In the genomic region with DNA sequence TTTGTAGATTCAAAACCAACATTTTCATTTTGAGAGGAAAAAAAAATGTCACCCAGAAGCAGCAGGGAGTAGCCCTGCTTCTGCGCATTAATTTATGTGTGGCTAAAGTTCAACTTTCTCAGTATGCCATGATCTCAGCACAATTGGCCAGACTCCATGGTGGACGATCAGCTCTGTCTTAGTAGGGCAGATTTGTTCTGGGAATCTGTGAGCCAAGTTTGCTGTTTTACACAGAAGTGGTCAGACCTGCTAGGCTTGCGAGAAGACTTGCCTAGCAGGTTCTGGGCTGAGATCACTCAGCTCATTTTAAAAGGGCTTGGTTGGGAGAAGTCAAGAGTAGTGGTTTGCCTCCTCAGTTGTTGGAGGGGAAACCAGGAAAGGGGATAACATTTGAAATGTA, we compare ENCODE assay signal across 10 mouse cellular contexts. TPM values are rescaled to one million over a fixed set of nuclear protein-coding genes. Genes with fewer than 3 reads are reported as not detected.
DNase-seq lines count a peak whose midpoint lies in the region; ATAC-seq and TF ChIP-seq lines count a peak whose summit lies in the region.
"Had no signal": no experiment of that assay in that cellular context is flagged by ENCODE, and none has a peak within 500 bp of the region (broad histone marks: within the 10 kb centered on the region; RNA-seq: fewer than 3 reads in every experiment).

No protein-coding gene starts in this region.

- DNase-seq in left cerebral cortex, postnatal 4 days = peak; percentile 59
- no peak for DNase-seq in left cerebral cortex, adult 11 months (ENCODE audit: low spot score)
- DNase-seq in kidney, postnatal 4 days = peak; percentile 18 to 45
- peak; percentile 54 for DNase-seq in stomach, postnatal 0 days (ENCODE audit: low spot score)
- no peak for DNase-seq in midbrain, embryonic 11.5 days (ENCODE audit: low spot score, missing footprints)
- no peak for DNase-seq in gastrocnemius, adult 8-10 months (ENCODE audit: low spot score in 2 of 2)
- DNase-seq: right cerebral cortex, postnatal 25 days had no signal

- H3K27ac ChIP-seq in embryonic fibroblast, embryonic 13.5 days (ENCODE audit: insufficient read depth, low read length) = peak overlapping the region; percentile 9
- peak overlapping the region; percentile 67 for H3K27ac ChIP-seq in stomach, postnatal 0 days (replicated peaks)
- H3K27ac ChIP-seq in midbrain, embryonic 11.5 days (ENCODE audit: low read depth, low read length) = no peak overlapping the region
- H3K27ac ChIP-seq: limb, embryonic 12.5 days; midbrain, embryonic 15.5 days had no signal

- no peak overlapping the region for H3K4me3 ChIP-seq in embryonic fibroblast, embryonic 13.5 days (ENCODE audit: insufficient read depth, low read length)
- no peak overlapping the region for H3K4me3 ChIP-seq in stomach, postnatal 0 days (ENCODE audit: low read depth, low read length)
- H3K4me3 ChIP-seq in midbrain, embryonic 11.5 days (ENCODE audit: low read depth, low read length) = no peak overlapping the region
- H3K4me3 ChIP-seq: limb, embryonic 12.5 days; midbrain, embryonic 15.5 days had no signal

- ATAC-seq in stomach, postnatal 0 days (ENCODE audit: low FRiP score, low TSS enrichment) = peak; percentile 87
- ATAC-seq in midbrain, embryonic 11.5 days (ENCODE audit: low FRiP score) = no peak
- ATAC-seq: midbrain, embryonic 15.5 days had no signal

- H3K4me2 ChIP-seq in stomach, postnatal 0 days (replicated peaks; ENCODE audit: low read depth) = no peak overlapping the region
- no peak overlapping the region for H3K4me2 ChIP-seq in midbrain, embryonic 11.5 days
- H3K4me2 ChIP-seq: limb, embryonic 12.5 days; midbrain, embryonic 15.5 days had no signal

- H3K27me3 ChIP-seq in stomach, postnatal 0 days (ENCODE audit: control insufficient read depth, insufficient read depth, low read length) = no peaks in the 10 kb centered on the region
- H3K27me3 ChIP-seq in midbrain, embryonic 11.5 days (ENCODE audit: control insufficient read depth, insufficient read depth, low read length) = no peaks in the 10 kb centered on the region
- H3K27me3 ChIP-seq: midbrain, embryonic 15.5 days had no signal

- peak; percentile 86 for TF ChIP-seq EP300 in stomach, postnatal 0 days (optimal IDR thresholded peaks at IDR 0.05)

- H3K9ac ChIP-seq in stomach, postnatal 0 days (ENCODE audit: low read length) = no peak overlapping the region
- no peak overlapping the region for H3K9ac ChIP-seq in midbrain, embryonic 11.5 days (ENCODE audit: low read length)
- H3K9ac ChIP-seq: limb, embryonic 12.5 days; midbrain, embryonic 15.5 days had no signal

- TF ChIP-seq POLR2A in embryonic fibroblast, embryonic 13.5 days (IDR thresholded peaks at IDR 0.05; ENCODE audit: low read depth, low read length) = no peak

- no peaks in the 10 kb centered on the region for H3K36me3 ChIP-seq in stomach, postnatal 0 days (ENCODE audit: control insufficient read depth, insufficient read depth, low read length)
- H3K36me3 ChIP-seq in midbrain, embryonic 11.5 days (ENCODE audit: control insufficient read depth, insufficient read depth, low read length) = no peaks in the 10 kb centered on the region
- H3K36me3 ChIP-seq: limb, embryonic 12.5 days; midbrain, embryonic 15.5 days had no signal

- peaks cover 3% of the 10 kb centered on the region for H3K4me1 ChIP-seq in embryonic fibroblast, embryonic 13.5 days (ENCODE audit: control insufficient read depth, insufficient read depth, low read length)
- H3K4me1 ChIP-seq in stomach, postnatal 0 days (replicated peaks; ENCODE audit: control insufficient read depth, insufficient read depth) = peaks cover 4% of the 10 kb centered on the region; the same call in 1 of the 2 replicates
- no peaks in the 10 kb centered on the region for H3K4me1 ChIP-seq in midbrain, embryonic 11.5 days (ENCODE audit: control insufficient read depth, insufficient read depth, low read length)
- H3K4me1 ChIP-seq: limb, embryonic 12.5 days; midbrain, embryonic 15.5 days had no signal

- H3K9me3 ChIP-seq in stomach, postnatal 0 days (ENCODE audit: control insufficient read depth, low read length) = no peaks in the 10 kb centered on the region
- H3K9me3 ChIP-seq in midbrain, embryonic 11.5 days (ENCODE audit: control insufficient read depth, low read length) = no peaks in the 10 kb centered on the region
- H3K9me3 ChIP-seq: limb, embryonic 12.5 days; midbrain, embryonic 15.5 days had no signal

- no peak for TF ChIP-seq CTCF in embryonic fibroblast, embryonic 13.5 days (IDR thresholded peaks at IDR 0.05; ENCODE audit: borderline replicate concordance, insufficient read depth, low read length)
- no peak for TF ChIP-seq CTCF in stomach, postnatal 0 days (IDR thresholded peaks at IDR 0.05; ENCODE audit: low read depth)

- intact Hi-C loops in left cerebral cortex, postnatal 4 days (cut with DNase I) = no loop called here

- WGBS in stomach, postnatal 0 days = 23% methylated on average over 3 of the region's 3 CpGs
- WGBS in midbrain, embryonic 11.5 days = 82% methylated on average over 3 of the region's 3 CpGs

RNA-seq across cellular contexts. Expression of gene Cdkn2b, which starts 49.5 kb away (rescaled TPM):
- total RNA-seq in left cerebral cortex, postnatal 4 days (2021) = 1 to 10 TPM; 1.3 TPM
- 49.1 and 74.6 TPM in 2 replicates for polyA plus RNA-seq in embryonic fibroblast, embryonic 13.5 days (2011; ENCODE audit: insufficient read length, low read depth, missing spikeins)
- polyA plus RNA-seq in stomach, postnatal 0 days (2015; fragmentation: Nextera tagmentation; extraction: Ambion mirVana) = 26.9 and 29.0 TPM in 2 replicates
- polyA plus RNA-seq in midbrain, embryonic 11.5 days (2014; fragmentation: Nextera tagmentation; extraction: Ambion mirVana) = 0.15 TPM in 1 of 2 replicates, not detected in the other
- 1 to 10 TPM in 3 of 4 experiments, under 1 TPM in 1; 0.96 to 2.7 (median 1.6) TPM for total RNA-seq in gastrocnemius, adult 8-10 months (2022)

Comparison
In these comparisons a context has a peak if more than half of its experiments do, and no peak if none do; other contexts are left out.
1. DNase-seq: peak in left cerebral cortex, postnatal 4 days (single experiment), kidney, postnatal 4 days (2 of 2) and stomach, postnatal 0 days (single experiment); none in left cerebral cortex, adult 11 months (single experiment), midbrain, embryonic 11.5 days (single experiment) and gastrocnemius, adult 8-10 months (0 of 2).
2. RNA of gene Cdkn2b, which starts 49.5 kb away (polyA plus RNA-seq): 49.1 to 74.6 TPM in embryonic fibroblast, embryonic 13.5 days and 26.9 to 29.0 TPM in stomach, postnatal 0 days; 0.15 TPM in midbrain, embryonic 11.5 days; every median in the first group is over 10 times any median in the second.